Mouse (Mus musculus) cerebellum, adult 11-12 months (tissue): ENCODE measurements around the gene Sdr39u1.
A peak's percentile ranks its signal among the peaks of the same experiment; 100 is the strongest.

Experiments
- DNase-seq: peaks from one replicate; pipeline ENCODE4 v3.0.0; 2022

Sdr39u1 gene

DNA sequence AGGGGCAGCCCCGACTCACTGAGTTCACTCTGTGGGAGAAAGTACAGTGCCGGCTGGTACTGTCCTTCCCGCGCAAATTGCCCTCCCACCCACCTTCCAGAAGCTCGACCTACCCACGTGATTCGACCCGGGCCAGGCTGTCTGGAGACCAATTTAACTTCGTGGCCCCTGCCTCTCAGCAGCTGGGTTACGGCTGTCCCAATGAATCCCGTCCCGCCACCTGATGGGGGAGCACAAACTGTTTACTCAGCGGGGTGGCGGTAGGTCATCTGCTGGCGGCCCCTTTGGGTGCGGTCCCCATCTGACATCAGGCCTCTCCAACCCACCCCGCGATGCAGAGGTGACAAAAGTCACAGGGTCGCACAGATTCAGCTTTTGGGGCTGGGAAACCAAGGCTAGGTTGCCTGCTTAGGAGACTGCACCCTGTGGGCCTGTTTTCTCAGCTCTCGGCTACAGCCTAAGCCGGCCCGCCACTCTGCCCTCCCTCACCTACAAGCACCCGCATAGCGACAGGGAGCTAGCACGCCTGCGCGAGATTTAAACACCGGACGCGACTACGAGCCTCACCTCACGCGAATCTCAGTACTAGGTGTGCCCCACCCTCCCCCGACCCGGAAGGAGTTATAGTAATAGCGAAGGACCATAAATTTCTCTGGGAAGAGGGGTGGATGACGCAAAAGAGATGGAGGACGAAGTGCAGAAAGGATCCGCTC lies at the start of gene Sdr39u1:
Gene Sdr39u1 (minus strand): TSS at position 593 of the 713 bp plus-strand sequence.
- DNase-seq: peak; percentile 95

DNA sequence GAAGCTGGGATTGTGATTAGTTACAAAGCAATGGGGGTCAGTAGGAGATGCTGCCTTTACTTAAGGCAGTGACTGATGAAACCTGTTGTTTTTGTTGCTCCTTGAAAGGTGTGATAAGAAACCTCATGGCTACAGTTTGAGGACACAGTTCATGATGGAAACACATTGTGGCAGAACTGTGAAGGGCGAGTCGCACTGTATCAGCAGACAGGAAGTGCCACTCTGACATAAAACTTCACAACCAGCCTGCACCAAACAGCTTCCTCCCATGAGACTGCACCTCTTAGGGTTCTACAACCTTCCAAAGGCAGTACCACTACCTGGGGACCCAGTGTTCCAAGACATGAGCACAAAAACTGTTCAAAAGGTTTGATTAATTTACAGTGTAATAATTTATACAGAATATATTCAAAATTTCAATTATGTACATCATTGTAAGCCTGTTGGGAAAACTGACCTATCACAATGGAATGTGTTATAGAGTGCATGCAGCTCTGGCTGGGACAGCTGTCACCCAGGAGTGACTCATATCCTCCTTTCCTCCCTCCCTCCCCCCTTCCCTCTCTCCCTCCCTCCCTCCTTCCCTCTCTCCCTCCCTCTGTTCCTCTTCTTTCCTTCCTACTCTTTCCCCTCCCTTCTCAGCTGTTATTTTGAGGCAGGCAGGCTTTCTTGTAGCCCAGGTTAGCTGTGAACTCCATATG lies 46.3 kb upstream of the Sdr39u1 start:
- DNase-seq: no peak

DNA sequence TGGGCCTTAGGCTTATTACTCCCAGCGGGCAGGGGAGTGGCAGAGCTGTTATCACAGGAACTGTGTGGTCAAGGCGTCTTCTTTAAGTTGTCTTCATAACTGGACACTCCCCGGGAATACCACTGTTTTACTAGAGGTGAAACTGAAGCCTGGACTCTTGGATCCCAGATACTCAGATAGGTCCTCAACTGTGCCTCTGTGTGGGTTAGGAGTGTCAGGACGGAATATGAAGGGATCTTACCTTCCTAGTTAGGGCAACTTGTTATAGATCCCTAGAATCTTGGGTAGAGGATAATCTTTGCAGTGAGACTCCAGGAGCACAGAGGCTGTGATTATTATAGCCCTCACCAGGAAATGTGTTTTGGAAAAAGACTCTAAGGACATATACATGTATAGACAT lies 44.5 kb upstream of the Sdr39u1 start, which contains the start of gene Cma1:
Gene Cma1 (minus strand): TSS at position 101 of the 400 bp plus-strand sequence.
- DNase-seq: no peak

DNA sequence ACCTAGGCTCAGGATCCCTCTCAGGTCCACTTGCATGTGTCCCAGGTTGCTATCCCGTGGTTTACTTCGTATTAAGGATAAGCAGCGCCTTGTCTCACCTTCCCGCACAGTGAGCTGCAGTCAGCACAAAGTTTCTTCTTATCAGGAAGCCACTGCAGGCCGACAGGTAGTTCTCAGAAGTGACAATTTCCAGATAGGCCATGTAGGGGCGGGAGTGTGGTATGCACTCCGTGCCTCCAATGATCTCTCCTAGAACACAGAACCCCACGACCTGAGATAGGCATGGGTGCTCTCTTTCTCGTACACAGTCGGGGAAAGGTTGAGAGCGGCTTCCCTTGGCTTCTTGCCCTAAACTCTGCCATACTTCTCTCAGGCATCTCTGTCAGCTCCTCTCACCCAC lies 43.5 kb upstream of the Sdr39u1 start:
- no peak for DNase-seq

DNA sequence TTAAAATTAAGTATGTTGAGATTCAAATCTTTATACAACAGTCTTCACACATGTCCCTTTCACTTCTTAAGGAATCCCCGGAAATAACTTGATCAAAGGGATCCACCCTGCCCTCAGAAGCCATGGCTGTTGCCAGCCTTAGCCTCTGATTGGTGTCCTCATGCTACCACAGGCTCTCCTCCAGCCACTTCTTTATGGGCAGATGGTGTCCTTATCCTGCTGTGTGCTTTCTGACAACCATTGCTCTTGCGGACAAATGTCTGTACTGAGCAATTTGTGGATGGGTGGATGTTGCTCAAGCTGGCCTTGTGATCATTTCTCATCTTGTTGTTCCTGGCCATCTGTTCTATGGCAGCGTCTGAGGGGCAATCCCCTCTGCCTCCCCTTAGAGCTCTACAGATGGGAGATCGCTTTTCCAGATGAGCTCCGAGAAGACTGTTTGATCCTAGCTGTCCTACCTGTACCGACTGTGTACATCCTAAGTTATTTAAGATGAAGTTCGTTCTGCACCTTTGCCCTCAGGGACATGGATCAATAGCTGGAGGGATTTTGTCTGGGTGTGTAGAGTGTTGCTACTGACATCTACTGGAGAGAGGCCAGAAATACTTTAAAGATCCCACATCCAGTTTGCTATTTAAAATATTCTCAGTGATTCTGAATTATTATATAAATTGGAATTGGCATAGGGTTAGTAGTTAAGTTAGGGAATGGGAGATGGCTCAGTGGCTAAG lies 40.1 kb upstream of the Sdr39u1 start:
- DNase-seq: peak; percentile 28

DNA sequence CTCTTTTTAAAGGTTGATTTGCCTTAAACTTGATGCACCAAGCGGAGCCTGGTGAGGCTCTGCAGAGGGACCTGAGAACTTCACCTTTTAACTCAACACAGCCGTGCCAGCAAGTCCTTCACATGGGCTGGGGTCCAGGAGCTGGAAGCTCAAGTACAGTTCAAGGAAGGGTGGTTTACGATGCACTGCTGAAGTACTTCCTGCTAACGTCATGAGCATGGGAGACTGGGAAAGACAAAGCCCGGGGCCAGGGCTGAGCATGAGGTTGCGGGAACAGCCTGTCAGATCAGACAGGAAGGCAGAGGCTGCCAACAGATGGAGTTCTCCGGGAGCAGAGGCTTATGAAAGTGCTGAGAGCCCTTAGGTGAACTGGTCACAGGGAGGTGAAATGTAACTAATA lies 33.5 kb upstream of the Sdr39u1 start:
- no peak for DNase-seq

DNA sequence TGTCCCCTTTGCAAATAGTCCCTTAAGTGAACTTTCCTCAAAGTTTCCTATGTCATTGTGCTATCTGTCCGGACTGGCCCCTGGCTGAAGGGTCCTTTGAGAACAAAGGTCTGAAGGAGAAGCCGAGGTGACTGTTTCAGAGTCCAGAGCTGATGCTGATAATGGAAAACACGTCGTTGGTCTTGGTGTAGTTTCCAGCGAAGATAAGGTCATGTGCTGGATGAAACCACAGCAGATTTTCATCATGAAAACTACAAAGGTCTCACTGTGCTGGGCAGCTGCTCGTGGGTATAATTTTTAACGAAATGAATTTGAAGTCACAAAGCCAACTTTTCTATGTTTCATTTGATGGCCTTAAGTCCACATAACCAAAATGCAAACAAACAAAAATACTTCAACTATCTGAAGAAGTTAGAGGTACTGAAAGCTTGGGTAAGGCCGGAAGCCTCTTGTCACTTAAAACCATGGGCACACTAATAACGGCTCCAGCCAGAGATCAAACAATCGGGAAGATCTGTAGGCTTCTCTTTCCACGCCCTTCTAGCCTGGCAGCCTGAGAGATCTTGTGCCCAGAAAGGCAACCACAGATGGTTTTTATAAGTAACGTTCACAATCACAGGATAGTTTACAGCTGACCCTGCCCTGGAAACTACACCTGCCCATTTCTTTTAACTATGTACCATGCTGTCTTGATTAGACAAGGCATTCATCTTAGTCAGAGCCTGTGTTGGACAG lies 29.3 kb upstream of the Sdr39u1 start:
- no peak for DNase-seq

DNA sequence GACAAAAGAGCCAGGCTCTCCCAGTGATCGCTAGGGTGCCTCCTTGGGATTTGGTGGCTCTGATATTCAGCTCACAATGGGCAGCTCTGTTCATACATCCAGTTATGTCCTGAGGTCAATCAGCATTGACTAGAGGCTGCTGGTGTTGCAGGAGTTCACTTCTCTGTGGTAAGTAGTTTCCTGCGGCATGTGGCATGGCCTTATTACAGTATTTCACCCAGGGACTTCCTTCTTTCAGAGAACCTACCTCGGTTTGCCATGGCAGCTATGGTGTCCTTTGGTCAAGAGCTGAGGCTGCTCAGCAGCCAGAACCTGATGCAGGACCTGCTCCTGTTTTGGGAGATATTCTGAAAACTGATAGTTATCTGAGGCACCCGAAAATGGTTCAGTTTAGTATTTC lies 26.8 kb upstream of the Sdr39u1 start:
- no peak for DNase-seq

DNA sequence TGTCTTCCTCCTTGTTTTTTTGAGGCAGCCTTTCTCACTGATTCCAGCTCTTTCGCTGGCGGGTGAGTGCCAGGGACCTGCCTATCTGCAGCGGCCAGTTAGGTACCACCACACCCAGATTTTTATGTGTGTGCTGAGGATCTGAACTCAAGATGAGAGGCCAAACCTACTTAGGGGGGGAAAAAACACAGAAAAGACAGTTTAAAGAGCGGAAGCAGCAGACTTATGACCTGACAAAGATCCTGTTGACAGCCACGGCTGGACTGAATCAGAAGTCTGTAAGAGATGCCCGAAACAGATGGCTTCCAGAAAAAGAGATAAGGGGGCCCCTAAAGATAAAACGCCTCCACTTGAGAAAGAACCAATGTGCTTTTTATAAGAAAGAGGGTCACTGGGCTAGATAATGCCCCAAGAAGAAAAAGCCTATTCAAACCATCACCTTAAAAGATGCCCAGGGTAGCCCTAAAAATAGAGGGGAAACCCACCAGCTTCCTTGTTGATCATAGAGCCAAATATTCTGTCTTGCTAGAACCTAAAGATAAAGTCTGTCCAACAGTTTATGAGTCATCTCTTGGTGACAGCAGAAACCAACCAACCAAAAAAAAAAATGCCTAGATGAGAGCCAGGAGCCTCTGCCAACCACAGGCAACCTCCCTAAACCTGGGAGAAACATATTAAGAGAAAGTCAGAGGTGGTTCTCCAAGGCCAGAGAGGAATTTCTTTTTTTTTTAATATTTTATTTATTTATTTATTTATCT lies 22.6 kb upstream of the Sdr39u1 start:
- DNase-seq: no peak

DNA sequence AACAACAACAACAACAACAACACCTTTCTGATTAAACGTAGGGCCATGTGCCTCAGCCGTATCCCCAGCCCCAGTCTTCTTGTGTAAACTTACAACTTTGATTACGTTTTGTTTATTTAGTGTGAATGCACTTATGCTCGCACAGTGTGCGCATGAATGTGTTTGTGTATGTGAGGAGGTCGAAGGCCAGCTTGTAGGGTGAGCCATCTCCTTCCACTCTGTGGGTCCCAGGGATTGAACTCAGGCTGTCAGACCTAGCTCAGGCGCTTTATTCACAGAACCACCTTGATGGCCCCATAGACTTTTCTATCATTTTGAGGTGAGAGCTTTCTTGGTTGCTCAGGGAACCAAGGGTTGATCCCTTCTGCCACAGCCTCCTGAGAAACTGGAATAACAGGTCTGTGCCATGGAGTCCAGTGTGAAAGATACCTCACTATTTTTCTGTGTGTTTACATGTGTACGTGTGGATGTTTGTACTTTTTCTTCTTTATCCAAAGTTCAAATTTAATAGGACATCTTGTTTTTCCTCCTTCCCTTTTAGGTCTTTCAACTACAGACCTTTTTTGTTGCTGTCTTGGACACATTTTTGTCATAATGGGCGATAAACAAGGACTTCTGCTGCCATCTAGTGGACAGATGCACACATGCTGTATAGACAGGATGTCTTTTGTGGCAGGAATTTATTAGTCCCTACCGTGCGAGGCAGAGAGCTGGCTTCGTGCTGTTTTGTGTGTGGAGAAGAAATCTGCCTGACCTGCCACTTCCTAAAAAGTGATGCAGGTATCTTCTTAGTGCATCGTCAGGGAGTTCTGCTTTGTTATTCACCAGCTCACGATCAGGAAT lies 18.4 kb upstream of the Sdr39u1 start:
- peak; percentile 70 for DNase-seq

DNA sequence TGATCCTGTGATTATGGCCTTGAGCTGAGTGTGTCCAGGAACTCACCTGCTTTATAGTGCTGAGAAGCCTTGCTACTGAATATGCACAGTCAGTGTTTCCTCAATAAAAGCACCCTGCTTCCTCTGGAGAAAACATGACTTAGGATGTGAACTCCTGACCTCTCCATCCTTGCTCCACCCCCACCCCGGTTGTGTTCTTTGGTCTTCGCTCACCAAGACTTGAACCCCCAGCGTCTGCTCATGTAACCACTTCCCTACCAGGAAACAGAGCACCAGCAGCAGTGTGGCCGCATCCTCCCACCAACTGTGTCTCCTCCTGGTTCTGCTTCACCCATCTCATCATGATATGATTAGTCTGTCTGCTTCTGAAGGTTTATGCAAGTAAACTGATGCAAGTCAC lies 13.3 kb upstream of the Sdr39u1 start:
- no peak for DNase-seq

DNA sequence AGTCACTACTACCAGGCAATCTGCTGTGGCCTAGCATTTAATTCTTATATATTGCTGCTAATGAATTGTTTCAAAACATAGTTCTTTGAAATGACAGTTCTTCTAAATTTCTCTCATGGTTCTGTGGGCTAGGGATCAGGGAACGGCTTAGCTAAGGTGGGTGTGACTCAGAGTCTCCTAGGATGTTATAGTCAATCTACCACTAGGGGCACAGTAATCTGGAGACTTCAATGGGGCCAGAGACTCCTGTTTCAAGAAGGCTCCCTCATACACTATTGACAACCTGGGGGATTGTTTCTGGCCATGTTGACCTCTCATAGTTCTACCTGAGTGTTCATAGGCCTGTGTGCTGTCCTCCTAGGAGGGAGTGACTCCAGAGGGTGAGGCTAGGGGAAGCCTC lies 5.4 kb upstream of the Sdr39u1 start:
- no peak for DNase-seq

DNA sequence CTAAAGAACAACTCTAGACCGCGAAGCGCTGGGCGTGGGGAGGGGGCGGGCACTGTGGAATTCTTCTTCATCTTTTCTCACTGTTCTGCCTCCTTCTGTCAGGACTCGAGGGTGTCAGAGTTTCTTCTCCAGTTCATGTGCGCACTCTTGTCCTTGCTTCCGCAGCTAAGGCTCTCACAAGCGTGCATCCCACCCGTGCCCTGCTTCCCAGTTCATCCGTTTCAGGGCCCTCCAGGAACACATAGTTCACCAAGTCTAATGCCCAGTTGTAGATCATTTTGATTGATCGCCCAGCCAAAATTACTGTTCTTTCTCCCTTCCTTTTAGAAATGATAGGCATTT lies 292 bp upstream of the Sdr39u1 start:
- DNase-seq: no peak

DNA sequence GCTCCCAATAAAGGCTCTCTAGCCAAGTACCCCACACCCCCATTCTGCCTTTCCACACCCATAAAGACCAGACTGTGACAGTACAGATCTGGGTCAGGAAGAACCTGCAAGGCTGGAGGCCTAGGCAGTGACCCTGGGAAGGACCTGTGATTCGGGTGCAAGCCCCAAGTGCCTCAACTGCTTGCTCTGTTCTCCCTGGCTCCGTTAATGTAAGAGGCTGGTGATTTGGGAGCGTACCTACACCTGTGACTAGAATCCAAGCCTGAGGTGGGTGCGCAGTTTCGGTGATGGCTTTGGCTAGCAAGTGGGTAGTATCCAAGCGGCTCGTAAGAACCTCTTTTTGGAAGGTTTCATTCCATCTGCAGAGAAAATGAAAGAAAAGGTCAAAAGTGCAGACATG lies 1.1 kb downstream of the Sdr39u1 start:
- DNase-seq: peak; percentile 45

DNA sequence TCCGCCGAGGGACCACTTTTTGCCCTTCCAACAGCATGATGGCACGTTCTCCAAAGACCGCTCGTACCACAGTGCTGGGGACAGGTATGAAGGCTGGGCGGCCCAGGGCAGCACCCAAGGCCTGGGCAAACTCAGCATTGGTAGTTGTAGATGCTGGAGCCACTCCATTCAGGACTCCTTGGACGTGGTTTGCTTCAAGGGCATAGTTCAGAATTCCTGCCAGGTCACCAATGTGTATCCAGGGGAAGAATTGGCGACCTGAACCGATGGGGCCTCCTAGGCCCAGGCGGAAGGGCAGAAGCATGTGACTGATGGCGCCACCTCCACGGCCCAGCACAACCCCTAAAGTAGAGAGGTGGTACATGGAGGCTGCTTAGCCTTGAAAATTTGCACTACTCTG lies 2.4 kb downstream of the Sdr39u1 start:
- peak; percentile 33 for DNase-seq

DNA sequence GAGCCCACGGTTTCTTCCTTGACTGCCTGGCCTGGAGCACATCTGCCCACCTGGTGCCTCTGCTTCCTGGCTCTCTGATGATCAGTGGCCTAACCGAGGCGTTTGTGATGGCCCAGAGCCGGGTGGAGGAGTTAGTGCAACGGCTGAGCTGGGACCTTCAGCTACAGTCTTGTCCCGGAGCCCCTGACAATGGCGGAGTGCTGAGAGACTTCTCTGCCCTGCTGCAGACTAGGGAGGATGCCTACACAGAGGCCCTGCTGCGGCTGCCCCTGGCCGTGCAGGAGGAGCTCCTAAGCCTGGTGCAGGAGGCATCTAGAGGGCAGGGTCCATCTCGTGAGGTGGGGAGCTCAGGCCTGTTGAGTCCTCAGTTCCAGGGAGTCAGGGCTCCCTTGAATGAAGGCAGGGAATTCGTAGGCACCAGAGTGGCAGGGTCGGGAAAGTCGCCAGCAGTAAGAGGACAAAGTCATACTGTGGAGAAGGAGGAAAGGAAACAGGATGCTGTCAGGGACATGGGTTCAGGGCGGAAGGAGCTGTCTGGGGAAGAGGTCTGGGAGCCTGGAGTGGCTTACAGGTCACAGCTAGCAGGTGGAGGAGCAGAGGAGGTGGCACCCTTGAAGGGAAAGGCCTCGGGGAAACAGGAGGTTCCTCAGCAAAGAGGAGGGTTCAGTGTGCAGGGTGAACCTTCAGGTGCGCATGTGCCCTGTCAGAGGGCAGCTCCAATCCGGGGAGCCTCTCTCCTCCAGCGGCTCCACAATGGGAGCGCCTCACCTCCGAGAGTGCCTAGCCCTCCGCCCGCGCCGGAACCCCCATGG lies 13.3 kb downstream of the Sdr39u1 start:
- DNase-seq: peak; percentile 57

DNA sequence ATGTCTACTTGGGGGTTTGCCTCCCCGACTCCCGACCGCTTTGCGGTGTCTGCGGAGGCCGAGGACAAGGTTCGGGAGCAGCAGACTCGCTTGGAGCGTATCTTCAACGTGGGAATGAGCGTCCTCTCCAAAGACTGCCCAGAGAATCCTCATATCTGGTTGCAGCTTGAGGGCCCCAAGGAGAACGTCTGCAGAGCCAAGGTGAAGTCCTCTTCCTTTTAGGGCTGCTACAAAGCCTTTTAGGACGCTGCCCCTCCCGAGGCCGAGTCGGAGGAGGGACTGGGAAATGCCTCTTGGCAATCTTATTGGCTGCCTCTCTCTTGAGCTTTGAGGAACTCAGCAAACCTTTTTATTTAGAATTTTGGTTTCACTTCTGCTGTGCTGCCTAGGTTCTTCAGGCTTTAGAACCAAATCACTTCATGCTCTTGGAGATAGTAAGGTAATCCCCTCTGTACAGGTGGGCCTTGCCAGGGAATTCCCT lies 14.3 kb downstream of the Sdr39u1 start:
- no peak for DNase-seq

DNA sequence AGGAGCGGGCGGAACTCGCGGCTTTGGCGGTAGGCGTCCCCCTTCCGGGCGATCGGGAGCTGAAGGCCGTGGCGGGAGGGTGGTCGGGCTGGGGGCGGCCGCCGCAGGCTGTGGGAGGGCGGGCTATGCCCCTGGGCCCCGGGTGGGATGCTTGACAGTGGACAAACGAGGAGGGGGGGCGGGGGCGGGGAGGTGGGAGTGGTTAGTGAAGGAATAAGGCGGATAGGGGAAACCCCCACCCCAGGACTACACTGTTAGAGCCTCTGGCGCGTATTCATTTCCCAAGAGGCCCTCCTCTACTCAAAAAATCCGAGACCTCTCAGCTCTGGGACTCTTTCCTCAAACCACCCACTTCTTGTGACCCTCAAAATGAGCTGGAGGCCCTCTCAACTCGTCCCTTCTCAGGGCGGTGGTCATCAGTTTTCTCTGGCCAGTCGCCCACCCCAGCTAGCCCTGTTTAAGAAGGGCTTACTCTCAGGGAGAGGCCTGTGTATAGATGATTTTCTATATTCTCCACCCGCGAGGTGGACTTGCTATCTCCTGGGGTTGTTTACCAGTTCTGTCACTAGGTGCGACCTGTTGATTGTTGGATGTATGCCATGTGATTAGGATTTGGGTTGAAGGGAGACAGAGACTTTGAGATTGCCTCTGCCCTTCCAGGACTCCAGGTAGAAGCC lies 14.8 kb downstream of the Sdr39u1 start:
- DNase-seq: peak; percentile 82

DNA sequence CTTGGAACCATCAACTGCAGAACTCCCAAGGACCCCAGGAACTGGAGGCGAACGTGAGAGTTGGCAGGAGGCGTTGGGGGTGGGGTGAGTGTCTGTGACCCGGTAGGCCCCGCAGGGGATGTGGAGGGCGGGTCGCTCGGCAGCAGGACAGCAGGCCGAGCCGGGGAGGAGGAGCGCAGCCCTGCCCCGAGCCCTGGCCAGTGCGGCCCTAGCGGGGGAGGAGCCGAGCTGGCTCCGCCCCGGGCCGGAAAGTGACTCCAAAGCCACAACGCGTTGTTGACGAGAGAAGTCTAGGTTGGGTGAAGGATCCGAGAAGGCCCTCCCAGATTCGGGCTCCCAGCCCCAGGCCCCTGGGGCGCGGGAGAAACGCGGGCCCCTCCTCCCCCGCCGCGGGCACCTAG lies 15.4 kb downstream of the Sdr39u1 start, which contains the start of gene Khnyn:
Gene Khnyn (plus strand): TSS at position 235 of the 401 bp plus-strand sequence.
- peak; percentile 97 for DNase-seq

DNA sequence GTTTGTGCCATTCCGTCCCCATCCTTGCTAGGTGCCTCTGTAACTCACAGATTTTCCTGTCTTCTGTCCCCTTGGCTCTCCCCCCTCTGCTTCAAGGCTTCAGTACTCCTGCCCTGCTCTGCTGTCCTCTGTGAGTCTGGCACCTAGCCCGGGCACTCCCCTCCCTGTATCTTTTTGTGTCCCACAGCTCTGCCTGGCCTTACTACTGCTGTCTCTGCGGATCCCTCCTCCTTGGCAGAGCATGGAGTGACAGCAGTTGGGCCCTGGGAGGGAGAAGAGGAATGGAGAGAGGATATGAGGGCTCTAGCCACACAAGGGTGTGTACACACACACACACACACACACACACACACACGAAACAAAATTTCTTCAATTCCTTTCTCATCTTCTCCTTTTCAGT lies 15.9 kb downstream of the Sdr39u1 start, which contains the start of gene Cbln3:
Gene Cbln3 (minus strand): TSS at position 227 of the 400 bp plus-strand sequence.
- DNase-seq: peak; percentile 100
